Mouse (Mus musculus) granulocyte monocyte progenitor cell, adult 5-6 weeks (primary cell): Measurements from ENCODE around the gene Adrm1. TPM values are rescaled to one million over a fixed set of nuclear protein-coding genes. Genes with fewer than 3 reads are reported as not detected.

Experiments
- ATAC-seq: replicated peaks from 2 replicates; pipeline ENCODE4 v1.8.0; 2016; ENCODE audit warnings: mild to moderate bottlenecking, moderate TSS enrichment, inconsistent platforms; ENCODE audit not compliant: poor library complexity, severe bottlenecking
- total RNA-seq, 2 experiments: library from RNA; stranded (forward) in 1 of 2; stranded (reverse) in 1 of 2; fragments of 200-712, 200-1000 nt in 1 of 2; fragments of >200 nt in 1 of 2; fragmentation: Nextera tagmentation in 1 of 2; gene quantifications; 2 replicates each; pipeline ENCODE4 v1.2.3; 2014 to 2017

Adrm1 gene
- total RNA-seq, 2 experiments from 2014 or later = 74.2 to 101 TPM

DNA sequence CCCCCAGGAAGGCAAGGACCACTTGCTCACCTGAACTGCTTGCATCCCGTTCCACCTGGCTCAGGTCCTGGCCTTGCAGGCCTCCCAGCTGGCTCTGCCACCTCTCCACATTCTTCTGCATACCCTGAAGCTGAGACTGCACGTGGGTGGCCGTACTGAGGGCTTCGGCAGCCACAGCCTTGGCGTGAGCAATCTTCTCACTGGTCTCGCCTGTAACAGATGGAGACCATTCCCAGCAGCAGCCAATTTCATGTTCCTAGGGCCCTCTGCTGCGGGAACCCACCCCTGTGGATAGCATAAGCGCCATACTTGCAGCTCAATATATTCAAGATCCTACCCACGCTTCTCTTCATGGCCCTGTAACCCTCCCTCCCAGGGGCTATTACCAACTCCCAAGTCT is 10.3 kb downstream of the Adrm1 start:
- no peak for ATAC-seq

DNA sequence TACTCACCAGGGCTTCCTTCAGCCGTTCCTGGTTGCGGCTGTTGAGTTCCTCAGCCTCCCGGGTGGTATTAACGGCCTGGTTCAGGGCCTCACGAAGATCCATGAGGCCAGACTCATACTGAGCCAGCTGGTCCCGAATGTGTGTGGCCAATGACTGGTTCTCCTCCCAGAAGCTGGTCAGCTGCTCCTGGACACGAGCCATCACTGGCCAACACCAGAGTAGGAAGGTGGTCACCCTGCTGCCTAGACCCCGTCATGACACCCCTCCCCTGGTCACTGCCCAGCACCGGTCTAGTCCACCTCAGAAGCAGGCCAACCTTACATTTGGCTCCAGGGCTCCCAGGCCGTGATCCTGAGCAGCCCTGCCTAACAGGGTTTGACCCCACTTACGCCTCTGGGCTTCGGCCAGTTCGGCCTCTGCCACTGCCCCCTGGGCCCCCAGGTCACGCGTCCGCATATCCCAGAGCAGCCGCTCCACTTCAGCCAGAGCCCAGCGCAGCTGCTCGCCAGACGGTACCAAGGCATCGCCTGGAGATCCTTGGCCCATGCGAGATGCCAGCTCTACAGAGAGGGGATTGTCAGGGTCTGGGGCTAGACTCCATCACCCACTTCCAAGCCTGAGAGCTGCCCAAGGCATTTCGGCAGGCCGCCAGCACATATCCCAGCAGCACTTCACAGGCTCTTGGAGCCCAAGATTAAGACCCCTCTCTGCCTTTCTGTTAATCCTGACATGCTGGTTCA is 12.9 kb downstream of the Adrm1 start:
- ATAC-seq = no peak

DNA sequence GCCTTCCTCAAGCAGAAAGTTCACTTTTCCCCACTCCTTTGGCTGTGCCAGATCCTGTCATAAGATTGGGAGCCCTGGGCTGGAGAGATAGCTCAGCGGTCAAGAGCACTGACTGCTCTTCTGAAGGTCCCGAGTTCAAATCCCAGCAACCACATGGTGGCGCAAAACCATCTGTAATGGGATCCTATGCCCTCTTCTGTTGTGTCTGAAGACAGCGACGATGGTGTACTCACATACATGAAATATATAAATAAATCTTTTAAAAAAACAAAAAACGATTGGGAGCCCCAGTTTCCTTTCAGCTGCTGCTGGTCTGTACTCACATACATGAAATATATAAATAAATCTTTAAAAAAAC is 13.4 kb downstream of the Adrm1 start:
- no peak for ATAC-seq

DNA sequence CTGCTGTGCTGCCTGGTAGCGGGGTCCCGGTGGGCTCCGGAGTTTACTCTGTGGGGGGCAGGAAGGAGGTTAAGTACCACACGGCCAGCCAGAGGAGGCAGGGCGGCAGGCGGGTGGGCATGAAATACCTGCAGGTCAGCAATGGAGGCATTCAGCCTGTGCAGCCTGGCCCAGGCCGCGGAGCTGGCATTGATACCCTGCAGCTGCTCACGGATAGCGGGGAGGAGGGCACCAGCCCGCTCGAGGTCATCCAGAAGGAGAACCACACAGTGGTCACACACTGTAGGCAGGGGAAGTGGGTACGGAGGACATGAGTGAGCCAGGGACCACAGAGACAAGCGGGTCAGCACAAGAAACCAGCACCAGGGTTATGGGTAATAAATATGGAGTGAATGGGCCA is 14.4 kb downstream of the Adrm1 start:
- no peak; the same call in 1 of the 2 replicates for ATAC-seq

DNA sequence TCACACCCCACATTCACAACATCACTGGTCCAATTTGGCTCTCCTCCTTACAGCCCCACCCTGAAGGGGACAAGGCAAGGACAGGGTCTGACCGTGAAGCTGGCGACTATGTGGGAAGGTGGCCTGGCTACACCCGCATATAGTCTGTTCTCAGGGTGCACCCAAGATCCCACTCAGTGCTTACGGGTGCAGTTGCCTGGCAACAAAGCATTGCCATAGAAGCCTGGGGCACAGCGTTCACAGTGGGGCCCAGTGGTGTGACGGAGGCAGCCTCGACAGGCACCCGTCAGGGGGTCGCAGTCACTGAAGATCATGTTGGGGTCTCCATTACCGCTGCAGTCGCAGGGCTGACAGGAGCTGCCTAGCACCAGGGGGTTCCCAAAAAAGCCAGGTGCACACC is 16.1 kb downstream of the Adrm1 start:
- no peak for ATAC-seq

DNA sequence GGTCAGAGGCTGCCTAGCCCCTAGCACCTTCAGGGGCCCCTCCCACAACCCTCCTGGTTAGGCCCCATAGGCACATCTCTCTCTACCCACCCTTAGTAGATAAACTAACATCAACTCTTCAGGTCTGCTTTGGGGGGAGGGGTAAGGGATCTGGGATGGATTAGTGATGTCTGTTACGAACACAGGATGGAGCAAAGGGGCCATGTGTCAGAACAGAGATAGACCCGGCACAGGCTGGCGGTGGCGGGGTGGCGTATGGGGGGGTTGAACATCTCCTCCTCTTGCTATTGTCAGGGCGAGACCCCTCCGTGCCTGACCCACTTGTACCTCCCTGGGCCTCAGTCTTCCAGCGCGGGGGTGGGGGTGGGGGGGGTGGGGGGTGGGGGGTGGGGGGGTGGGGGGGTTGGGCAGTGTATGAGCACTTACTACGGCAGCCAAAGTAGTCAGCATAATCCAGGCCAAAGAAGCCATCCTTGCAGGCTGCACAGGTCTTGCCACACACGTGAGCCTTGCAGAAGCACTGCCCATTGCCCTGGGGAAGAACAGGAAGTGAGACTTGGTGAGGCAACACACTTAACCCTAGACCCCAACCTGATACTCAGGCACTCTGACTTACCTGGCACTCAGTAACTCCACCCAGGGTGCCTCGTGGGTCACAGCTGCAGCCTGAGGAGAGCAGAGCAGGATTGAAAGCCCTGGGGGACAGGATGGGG is 25.5 kb downstream of the Adrm1 start:
- peak; percentile 92 for ATAC-seq

DNA sequence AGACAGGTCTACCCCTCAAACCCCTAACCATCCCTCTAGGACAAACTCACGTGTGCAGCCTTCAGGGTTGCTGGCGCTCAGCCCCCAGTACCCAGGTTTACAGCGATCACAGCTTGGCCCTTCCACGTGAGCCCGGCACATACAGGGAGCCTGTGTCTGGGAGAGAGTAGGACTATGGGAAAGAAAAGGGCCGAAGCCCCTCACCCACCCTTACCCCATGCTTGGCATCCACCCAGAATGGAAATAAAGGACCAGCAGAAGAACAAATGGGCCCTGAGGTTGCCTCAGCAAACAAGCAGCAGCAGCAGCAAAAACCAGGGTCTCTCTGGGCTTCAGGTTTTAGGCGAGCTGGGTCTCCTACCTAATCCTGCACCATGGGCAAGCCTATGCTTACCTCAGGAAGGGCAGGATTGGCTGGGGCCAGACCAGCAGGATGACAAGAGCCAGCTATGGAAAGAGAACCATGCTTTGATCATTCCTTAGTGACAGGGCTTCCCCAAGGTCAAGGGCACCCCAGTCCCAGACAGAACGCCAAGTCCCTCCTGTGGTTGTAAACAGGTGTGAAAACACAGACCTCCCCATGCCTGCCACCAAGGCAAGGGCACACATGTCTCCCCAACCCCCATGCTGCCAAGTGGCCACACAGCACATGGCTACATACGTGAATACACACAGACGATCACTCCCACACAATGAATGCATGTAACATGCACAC is 26.2 kb downstream of the Adrm1 start:
- ATAC-seq = no peak; the same call in 1 of the 2 replicates

DNA sequence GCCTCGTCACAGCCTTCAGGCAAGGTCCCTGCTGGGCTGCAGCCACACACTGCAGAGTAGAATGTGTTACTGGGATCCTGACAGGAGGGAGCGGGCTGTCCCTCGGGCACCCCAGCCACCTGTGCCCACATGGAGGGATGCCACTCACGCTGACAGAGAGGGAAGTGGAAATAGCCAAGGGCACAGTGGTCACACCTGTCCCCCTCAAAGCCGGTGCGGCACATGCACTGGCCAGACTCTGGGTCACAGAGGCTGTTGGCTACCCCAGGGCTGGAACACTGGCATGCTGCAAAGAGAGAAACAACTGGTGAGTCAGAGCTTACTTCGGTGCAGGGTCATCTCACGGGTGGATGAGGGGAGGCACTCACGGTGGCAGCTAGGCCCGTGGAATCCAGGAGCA is 27.5 kb downstream of the Adrm1 start:
- no peak for ATAC-seq

DNA sequence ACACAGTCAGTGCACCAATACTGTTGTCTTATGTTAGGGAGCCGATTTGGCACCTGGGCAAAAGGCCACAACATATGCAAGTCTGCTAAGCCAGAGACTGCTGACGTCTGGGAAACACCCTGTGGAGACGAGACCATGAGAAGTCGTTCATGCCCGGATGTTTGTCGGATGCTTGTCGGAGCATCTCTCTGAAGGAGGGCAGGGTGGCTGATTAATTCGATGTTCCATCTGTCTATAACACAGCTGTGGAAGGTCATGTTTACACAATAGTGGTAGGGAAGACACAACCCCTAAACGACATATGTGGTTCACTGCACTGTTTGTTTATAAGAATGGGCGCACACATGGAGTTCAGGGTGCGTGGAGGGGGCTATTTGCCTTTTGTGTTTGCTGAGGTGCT is 29.4 kb downstream of the Adrm1 start:
- ATAC-seq = no peak

DNA sequence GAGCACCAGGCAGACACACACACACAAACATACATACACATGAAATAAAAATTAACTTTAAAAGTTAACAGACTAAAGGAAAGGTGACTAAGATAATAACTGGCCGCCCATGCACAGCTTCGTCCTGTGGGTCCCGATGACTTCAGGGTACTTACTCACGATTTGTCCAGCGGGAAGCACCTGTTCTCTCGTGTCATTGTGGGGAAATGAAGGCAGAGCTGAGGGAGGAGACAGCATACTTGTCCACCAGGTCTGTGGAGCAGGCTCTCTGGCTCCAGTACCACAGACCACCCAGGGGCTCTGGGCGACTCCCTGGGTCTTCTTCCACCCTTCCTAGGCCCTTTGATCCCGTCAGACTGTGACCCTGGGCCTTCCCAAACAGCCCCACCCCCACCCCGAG is 30.0 kb downstream of the Adrm1 start:
- no peak for ATAC-seq

DNA sequence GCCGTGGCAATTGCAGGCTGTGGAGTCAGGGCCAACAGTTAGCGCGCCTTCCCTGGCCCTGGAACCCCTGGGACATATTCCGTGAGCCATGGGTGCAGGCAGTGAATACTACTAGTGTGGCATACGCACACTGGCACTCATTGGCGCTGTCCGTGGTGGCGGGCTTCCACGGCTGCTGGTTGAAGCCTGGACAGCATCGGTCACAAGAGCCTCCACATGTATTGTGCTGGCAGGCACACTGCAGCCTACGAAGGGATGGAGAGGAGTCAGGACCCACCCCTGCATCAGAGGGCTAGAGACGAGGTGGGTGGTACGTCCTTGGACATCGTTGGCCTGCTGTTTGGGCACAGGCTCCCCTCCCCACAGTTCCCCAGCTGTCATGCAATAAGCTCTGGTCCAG is 31.0 kb downstream of the Adrm1 start:
- ATAC-seq = peak; percentile 26; the same call in 1 of the 2 replicates

DNA sequence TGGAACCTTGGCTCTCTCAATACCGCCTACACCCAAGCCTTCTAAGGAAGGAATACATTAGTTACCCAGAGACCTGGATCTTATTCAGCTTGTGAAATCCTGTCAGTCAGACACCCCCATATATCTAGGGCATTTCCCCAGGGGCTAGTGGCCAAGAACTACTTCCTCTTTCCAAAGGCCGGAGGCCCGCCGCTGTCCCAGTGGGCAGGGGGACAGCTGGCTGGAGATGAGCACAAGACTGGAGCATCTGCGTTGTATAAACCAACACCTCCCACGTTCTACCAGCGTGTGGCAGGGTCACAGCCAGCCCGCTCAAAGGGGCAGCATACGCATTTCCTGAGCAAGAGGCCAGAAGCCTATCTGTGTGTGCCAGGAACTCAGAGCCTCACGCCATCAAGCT is 31.5 kb downstream of the Adrm1 start:
- peak; percentile 83 for ATAC-seq

DNA sequence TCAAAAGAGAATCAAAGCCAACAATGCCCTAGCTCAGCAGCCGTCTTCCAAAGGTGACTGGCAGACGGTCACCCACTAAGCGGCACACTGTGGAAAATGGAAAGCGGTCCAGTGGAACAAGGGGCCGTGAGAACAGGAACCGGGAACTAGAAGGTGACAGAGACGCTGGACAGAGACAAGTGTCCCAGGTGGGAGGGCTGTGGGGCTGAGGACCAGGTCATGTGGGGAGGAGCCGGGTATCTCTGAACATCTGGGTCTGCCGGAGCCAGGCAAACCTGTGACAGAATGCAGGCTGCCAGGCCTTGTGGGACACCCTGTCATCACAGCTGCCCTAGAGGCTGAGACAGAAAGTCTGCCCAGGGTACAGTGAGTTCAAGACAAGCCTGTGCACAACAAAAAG is 33.2 kb downstream of the Adrm1 start:
- no peak for ATAC-seq

DNA sequence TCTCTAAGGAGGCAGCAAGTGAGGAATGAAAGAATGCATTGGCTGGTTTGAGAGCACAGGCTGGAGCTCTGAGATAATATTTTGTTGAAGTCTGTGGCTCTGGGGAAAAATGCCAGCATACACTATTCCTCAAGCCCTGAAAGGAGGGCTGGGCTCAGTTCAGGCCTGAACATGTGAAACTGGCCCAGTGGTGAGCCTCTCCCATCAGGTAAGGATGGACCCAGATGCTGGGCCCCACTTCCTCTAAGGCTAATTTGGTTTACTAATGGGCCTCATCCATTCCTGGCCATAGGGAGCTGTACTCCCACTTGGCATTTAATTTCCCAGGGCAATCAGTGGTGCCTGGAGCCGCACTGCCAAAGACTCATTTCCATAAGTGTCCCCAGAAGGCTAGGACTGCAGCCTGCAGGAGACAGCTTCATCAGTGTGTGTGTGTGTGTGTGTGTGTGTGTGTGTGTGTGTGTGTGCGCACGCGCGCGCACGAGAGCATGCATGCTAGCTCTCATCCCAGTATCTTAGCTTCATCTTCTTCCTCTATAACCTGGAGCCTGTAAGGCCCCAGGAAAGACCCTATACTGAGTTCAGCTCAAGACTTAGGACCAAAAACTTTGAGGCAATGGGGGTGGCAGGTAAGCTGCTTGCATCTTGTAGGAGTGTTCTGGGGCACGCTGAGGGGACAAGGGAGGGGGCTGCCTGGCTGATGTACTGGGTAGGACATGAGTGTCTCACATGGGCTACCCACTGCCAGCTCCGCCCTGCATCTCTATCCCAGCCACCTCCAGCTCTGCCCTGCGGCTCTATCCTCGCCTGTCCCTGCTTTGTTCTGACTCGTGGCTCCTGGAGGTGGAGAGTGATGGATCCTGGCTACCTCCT is 34.0 kb downstream of the Adrm1 start:
- no peak for ATAC-seq

DNA sequence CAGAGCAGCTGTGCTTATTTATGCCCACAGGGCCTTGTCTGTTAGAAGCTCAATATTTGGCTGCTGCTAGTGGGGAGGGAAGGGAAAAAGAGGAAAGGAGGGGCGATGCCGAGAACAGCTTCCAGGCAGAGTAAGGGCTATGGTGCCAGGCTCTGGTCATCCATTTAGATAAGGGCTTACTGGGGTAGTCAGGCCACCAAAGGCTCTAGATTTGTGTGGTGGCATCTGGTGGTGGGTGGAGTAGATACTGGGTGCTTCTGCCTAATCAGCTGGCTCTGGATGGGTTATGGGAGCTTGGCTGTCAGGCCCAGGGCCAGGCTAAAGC is 34.6 kb downstream of the Adrm1 start:
- no peak for ATAC-seq

DNA sequence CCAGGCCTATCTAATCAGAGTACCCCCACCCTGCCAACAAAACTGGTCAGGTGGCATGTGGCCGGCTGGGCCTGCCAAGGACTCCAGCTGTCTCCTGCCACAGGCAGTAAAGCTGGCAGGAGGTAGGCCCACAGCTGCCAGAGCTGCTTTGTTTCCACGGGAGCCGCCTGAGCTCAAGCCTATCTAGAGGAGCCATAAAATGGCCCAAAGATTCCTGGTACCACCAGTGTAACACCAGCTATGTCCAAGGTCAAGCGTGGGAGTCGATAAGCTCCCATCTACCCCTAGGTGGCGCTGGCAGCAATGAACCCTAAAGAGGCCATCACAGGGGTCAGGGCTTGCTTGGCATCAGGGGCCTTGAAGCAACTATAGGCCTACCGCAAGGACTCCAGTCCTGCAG is 36.6 kb downstream of the Adrm1 start:
- peak; percentile 32; the same call in 1 of the 2 replicates for ATAC-seq

DNA sequence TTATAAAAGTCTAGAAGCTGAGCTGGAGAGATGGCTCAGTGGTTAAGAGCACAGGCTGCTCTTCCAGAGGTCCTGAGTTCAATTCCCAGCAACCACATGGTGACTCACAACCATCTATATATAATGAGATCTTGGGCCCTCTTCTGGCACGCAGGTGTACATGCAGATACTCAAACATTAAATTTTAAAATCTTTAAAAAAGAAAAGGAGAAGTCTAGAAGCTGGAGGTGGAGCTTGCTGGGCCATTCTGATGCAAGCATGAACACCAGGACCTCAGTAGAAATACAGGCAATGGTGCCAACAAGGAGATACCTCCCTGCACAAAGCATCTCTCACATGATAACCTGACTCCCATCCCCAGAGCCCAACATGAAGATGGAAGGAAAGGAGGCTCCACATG is 37.7 kb downstream of the Adrm1 start:
- ATAC-seq = peak; percentile 26; the same call in 1 of the 2 replicates

DNA sequence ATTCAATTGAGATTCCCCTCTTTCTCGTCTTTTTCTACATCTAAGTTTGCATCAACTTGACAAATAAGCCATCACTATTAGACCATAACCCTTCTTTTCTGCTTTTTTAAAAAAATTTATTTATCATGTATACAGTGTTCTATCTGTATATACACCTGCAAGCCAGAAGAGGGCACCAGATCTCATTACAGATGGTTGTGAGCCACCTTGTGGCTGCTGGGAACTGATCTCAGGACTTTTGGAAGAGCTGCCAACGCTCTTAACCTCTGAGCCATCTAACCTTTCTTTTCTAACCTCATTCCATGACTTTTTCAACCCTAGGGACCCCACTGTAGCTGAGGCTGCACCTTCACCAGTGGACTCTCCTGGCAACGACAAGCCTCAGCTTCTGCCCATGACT is 41.0 kb downstream of the Adrm1 start:
- no peak for ATAC-seq

DNA sequence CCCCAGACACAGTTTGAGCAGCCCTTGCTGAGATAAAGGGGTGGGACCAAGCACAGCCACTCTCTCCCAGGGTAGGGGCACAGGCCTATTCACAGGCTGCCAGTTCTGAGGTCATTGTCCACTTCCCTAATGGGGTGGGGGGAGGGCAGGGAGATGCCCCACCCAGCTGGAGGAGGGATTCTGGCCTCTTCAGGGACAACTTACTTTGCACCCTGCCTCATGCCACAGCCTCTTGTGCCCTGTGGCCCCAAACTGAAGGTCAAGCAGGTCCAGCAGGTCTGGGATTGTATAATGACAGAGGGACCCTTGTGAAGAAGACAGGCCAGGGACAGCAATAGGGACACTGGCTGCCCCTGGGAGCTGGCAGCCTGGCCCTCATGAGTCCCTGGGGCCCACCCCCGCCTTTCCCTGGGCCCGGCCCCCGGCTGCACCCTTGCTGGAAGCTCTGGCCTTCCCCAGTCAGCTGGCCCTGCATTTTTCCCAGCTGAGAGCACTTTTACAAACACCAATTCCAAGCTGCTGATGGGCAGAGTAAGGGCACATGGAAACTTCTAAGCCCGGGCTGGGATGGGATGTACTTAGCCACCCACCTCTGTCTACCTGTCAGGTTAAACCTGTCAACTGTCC is 43.2 kb downstream of the Adrm1 start:
- ATAC-seq = no peak

DNA sequence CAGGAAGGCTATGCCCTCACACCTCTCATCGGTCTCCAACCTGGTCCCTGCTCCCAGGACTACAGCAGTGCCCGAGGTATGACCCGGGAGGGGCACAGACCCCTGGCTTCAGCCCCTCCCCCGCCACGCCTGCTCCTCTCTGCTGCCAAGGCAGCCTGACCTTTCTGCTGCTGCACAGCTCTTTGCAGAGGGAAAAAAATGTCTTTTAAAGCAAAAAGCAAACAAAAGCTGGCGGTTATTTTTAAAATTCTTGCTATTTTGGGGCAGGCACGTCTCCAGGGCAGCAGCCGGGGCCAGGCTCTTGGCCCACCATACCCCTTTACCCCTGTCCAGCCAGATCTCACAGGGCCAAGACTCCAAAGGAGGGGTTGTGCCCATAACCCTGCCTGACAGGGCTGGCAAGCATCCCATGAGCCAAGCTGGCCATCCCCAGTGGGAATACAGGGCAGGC is 43.8 kb downstream of the Adrm1 start:
- no peak for ATAC-seq
